Mouse (Mus musculus) large intestine, adult 2 months (tissue): Measurements from ENCODE around the gene Rbpjl. TPM values are rescaled to one million over a fixed set of nuclear protein-coding genes. Genes with fewer than 3 reads are reported as not detected.

Experiments used
- DNase-seq: peaks from one replicate; pipeline ENCODE4 v3.0.0-alpha.2; 2012; ENCODE audit warnings: low read depth, low spot score
- WGBS: fragments of 180-500 bp; shearing (Covaris S2); methylation state at CpG from one replicate; pipeline ENCODE4 v1.1.7; 2018; 5-methylcytosine and 5-hydroxymethylcytosine counted together
- polyA plus RNA-seq: library from polyadenylated mRNA; depleted of rRNA; stranded (reverse); fragments of >200 nt; gene quantifications from 2 replicates; pipeline ENCODE4 v1.2.3, GENCODE M21; 2012

Gene Rbpjl
- polyA plus RNA-seq, 1 experiment, result not detected

DNA sequence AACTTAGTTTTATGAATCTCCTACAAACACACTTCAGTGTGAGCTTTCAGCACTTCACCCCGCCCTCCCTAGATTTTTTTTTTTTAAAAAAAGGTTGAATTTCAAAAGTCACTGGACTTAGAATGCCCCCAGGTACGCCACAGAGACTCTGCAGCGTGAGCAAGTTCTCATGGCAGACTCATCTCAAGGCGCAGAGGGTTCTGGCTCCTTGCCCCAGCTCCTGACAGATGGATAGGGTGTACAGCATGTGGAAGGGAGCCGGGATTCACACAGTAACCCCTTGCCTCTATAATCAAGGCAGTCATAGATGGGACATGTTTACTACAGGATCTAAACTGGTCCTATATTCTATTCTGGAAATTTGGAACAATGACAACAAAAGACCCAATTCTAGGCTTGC lies 22.5 kb downstream of the Rbpjl start:
- DNase-seq, result no peak
- WGBS, result 72% methylated on average over 5 of the region's 5 CpGs

- WGBS, result 31% methylated on average over 12 of the region's 12 CpGs
- no peak for DNase-seq
Observed at GRCm38 (mm10) chr2:164426121-164426520, 23.2 kb downstream of the Rbpjl start.

GRCm38 (mm10) chr2:164426952-164427351 lies 24.0 kb downstream of the Rbpjl start:
- WGBS, result 60% methylated on average over 5 of the region's 5 CpGs
- DNase-seq, result no peak

GRCm38 (mm10) chr2:164428451-164428850 lies 25.5 kb downstream of the Rbpjl start:
- DNase-seq, result no peak
- 44% methylated on average over 5 of the region's 5 CpGs for WGBS

DNA sequence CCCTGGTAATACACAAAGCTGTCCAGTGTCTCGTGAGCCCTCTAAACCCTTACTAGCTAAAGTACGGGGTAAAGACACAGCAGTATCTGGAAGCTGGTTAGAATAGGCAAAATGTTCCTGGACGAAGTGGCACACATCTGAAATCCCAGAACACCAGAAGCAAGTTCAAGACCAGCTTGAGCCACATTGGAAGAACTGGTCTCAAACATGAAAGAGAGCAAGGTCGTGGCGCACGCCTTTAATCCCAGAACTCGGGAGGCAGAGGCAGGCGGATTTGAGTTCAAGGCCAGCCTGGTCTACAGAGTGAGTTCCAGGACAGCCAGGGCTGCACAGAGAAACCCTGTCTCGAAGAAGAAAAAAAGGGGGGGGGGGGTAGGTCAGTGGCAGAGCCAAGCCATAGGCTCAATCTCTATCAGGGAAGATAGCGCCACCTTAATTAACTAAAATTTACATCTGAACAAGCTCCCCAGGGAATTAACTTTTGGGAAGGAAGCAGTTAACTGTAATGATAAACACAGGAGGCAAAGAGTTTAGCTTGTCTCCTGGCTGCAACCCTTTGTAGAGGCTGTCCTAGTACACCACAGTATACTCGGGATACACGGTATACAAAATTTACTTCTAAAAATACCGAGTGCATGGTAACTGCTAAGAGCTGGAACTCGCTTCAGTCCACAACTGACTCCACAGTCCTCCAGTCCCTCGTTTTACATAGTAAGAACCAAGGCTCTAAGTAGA lies 27.1 kb downstream of the Rbpjl start:
- DNase-seq, result no peak

DNA sequence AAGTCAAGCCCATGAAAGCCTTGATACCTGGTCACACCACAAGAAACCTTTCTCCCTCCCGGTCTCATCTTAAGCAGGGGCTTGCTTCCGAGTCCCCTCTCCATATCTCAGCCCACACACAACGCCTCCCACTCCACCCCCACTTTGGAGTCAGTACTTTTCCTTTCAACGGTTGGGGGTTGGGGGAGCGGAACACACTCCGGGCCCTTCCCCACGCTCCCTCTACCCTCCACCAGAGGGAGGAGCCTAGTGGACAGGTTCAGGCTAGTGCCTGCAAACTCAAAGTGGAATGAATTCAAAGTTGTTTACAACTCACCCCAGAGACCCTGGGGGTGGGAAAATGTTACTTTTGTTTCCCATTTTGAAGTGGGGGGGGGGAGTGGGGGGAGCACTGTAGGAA lies 27.8 kb downstream of the Rbpjl start:
- 33% methylated on average over 7 of the region's 7 CpGs for WGBS
- no peak for DNase-seq

More for the DNA sequence above, 27.1 kb downstream of the Rbpjl start:
- 60% methylated on average over 15 of the region's 15 CpGs for WGBS

DNA sequence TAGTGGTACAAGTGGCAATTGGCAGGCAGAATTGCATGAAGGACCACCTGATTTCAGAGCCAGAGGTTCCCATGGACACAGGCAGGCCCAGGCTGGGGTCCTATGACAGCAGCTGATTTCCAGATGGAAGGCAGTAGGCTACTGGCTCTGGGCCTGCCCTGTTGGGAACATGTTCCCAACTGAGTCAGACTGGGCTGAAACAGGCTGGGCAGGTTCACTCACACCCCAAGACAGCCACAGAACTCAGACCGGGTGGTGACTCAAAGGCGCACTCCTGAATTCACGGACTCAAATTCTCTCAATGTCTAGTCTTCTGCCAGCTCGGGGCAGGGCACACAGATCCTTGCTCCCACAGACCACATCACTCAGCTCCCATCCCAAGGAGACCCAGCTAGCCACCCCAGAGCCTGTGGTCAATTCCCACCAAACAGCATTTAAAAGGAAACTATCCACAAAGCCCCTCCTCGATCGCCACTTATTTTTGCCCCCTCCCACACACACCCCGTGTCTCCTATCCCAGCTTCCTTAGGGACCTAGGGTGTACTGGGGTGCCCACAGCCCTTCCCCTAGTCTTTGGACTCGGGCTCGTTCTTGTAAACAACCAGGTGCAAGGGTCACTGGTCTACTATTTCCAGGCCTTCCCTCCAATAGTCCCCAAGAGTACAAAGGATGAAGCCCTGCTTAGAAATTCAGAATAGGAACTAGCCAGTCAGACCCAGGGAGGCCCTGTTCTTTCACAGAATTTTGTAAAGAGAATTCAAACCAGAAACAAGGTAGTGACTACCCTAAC lies 28.9 kb downstream of the Rbpjl start:
- WGBS, result 20% methylated on average over 9 of the region's 9 CpGs
- DNase-seq, result no peak

DNA sequence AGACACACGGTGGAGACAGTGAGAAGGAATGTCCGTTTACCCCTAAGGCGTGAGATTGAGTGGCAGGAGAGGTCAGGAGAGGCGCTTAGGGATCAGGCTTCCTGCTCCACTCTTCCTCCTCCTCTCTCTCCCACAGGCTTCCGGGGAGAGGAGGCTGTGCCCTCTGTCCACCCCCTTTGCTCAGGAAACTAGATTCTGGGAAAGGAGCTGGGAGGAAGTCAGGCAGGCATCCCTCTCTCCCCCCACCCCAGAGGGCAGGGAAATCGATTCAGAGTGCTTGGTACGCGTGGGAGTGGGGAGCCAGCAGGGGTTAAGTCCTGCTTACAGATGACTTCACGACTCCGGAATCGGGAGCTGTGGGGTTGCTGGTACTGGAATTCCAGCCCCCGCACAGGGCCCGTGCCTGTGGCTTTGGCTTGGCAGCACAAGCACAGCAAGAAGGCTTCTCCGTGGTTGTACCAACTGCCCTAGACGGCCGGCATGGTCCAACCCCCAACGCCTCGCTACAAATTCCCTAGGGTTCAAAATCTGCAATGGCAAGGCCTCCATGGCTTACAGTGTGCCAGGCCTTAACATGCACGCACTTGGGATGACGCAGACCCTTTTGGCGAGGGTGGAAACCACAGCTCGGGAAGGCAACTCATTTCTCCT lies 29.7 kb downstream of the Rbpjl start:
- 11% methylated on average over 22 of the region's 22 CpGs for whole genome bisulfite sequencing
- no peak for DNase-seq

DNA sequence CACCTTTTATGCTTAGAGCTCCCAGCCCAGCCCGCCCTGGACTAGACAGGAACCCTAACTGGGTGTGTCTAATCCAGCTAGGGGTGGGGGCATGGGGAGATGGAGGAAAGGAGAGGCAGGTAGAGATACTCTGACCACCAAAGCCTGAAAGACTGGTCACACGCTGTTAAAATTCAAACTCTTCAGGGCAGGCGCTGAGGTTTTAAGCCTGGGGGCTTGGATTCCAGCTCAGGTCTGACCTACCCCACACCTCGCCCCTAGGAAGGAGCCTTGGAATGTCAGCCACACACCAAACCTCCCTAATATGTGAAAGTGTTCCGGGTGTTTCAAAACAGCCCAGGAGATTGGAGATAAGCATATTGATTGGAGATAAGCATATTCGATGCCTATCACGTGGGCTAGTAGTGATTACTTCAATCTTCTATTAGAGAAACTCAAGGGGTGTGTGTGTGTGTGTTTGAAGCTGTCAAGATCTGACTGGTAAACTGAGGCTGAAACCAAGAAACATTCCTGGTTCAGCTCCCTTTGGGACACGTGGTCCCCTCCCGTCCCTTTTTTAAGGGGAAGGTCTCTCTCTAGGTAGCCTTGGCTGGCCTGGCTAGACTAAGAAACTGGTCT lies 30.4 kb downstream of the Rbpjl start:
- DNase-seq, result no peak
- 35% methylated on average over 9 of the region's 9 CpGs for WGBS

GRCm38 (mm10) chr2:164434681-164435080 lies 31.7 kb downstream of the Rbpjl start:
- no peak for DNase-seq
- 19% methylated on average over 3 of the region's 3 CpGs for WGBS

DNA sequence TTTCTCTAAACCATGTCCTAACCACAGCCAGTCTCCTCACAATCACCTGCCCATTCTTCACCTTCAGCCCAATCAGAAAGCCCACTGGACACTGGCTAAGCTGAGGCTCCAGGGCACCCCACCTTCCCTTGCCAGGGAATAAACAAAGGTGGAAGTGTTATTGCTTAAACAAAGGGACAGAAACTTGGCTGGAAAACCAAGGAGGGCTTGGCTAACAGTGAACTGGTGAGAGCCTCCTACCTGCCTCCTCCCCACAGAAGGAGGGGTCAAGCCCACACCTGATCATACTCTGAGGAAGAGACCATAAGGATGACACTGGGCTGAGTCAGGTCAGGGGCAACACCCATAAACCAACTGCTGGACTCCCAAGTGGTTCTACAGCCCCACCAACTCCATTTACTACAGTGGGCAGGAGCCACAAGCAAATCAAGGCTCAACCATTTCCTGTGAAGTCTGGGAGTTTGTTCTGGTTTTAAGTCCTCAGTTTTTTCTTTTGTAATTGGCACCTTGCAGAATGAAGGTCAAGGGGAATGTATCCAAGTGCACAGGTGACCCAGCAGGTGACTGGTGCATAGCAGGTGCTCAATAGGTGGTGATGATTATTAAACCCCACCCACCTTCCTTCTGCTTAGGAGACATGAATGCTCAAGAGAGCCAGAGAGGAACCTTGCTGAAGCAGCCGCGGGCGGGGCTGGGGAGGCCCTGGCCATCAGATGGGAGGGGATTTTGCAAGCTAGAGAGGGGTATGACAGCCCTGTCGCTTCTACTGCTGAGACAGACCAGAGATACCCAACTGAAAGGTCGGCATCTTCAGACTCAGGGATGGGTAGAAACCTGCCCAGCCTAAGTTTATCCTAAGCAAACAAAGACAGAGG lies 32.5 kb downstream of the Rbpjl start:
- 11% methylated on average over 5 of the region's 5 CpGs for WGBS

GRCm38 (mm10) chr2:164436215-164436913 lies 33.4 kb downstream of the Rbpjl start:
- no peak for DNase-seq
- WGBS, result 12% methylated on average over 8 of the region's 8 CpGs

More for the DNA sequence above, 32.5 kb downstream of the Rbpjl start:
- no peak for DNase-seq

GRCm38 (mm10) chr2:164436961-164437360 lies 34.0 kb downstream of the Rbpjl start:
- 25% methylated on average over 3 of the region's 3 CpGs for WGBS
- no peak for DNase-seq

DNA sequence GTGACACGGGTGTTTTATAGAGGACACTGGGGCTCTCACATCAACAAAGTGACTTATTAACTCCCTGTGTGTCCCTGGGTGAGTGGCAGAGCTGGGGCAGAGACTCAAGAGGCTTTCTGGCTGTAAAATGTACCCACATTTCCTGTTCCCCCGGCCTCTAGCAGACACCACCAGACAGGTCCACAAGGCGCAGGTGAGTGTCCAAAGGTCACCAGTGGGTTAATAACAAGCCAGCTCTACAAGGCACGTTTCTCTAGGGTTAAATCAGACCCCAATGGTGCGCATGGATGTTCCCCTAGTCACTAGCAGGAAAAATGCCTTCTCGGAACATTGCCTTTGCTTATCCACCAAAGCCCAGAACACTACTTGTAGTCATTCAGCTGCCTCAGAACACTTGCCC lies 34.8 kb downstream of the Rbpjl start:
- DNase-seq, result no peak
- 22% methylated on average over 6 of the region's 6 CpGs for WGBS

- WGBS, result 19% methylated on average over 8 of the region's 8 CpGs
Observed at GRCm38 (mm10) chr2:164438257-164438656, 35.3 kb downstream of the Rbpjl start.

DNA sequence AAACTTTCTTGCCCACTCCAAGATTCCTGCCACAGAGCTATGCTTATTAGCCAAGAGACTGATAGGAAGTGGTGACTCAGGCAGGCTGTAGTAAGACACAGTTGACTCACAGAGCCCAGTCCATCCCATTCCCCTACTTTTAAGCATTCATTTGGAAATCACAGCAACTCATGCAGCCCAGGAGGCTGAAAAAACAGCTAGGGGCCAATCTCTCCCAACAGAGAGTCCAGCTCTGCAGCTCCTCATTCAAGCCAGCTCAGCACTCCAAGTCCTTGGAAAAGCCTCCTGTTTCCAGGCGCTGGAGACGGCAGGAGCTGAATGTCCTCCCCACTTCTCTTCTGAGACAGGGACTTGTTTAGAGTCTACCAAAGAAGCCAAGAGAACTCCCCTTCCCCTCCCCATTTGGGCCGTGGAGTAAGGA lies 36.1 kb downstream of the Rbpjl start:
- no peak for DNase-seq
- 15% methylated on average over 3 of the region's 3 CpGs for WGBS

More at GRCm38 (mm10) chr2:164438257-164438656, 35.3 kb downstream of the Rbpjl start:
- no peak for DNase-seq

- 25% methylated on average over 5 of the region's 5 CpGs for WGBS
- no peak for DNase-seq
Observed at GRCm38 (mm10) chr2:164440314-164440713, 37.4 kb downstream of the Rbpjl start.

GRCm38 (mm10) chr2:164441155-164441554 lies 38.2 kb downstream of the Rbpjl start:
- no peak for DNase-seq
- 14% methylated on average over 8 of the region's 8 CpGs for WGBS
